8 mouse cellular contexts compared by ENCODE assay signal in genomic region chr1:129244292-129244691, GRCm38 (mm10). TPM values are rescaled to one million over a fixed set of nuclear protein-coding genes. Genes with fewer than 3 reads are reported as not detected.
DNase-seq lines count a peak whose midpoint lies in the region; ATAC-seq and TF ChIP-seq lines count a peak whose summit lies in the region.

No protein-coding gene starts in this region.

- H3K27ac ChIP-seq in hindbrain, postnatal 0 days: no peak overlapping the region
- no peak overlapping the region for H3K27ac ChIP-seq in hindbrain, embryonic 14.5 days
- no peak overlapping the region for H3K27ac ChIP-seq in embryonic facial prominence, embryonic 11.5 days (replicated peaks; ENCODE audit: low read depth, low read length)
- no peak overlapping the region for H3K27ac ChIP-seq in midbrain, embryonic 14.5 days (replicated peaks; ENCODE audit: low read depth, low read length)

- H3K9me3 ChIP-seq in hindbrain, postnatal 0 days (ENCODE audit: low read length): no peaks in the 10 kb centered on the region
- H3K9me3 ChIP-seq in hindbrain, embryonic 14.5 days (ENCODE audit: control insufficient read depth, low read length): no peaks in the 10 kb centered on the region
- no peaks in the 10 kb centered on the region for H3K9me3 ChIP-seq in G1E (replicated peaks)
- no peaks in the 10 kb centered on the region for H3K9me3 ChIP-seq in embryonic facial prominence, embryonic 11.5 days (replicated peaks; ENCODE audit: control insufficient read depth, low read length)
- no peaks in the 10 kb centered on the region for H3K9me3 ChIP-seq in midbrain, embryonic 14.5 days (ENCODE audit: control insufficient read depth, low read length)

- H3K4me3 ChIP-seq in hindbrain, postnatal 0 days (ENCODE audit: low read length): no peak overlapping the region
- no peak overlapping the region for H3K4me3 ChIP-seq in hindbrain, embryonic 14.5 days (replicated peaks; ENCODE audit: low read length)
- H3K4me3 ChIP-seq in G1E (ENCODE audit: low read depth, low read length): no peak overlapping the region
- H3K4me3 ChIP-seq in embryonic facial prominence, embryonic 11.5 days (ENCODE audit: low read depth, low read length): no peak overlapping the region
- no peak overlapping the region for H3K4me3 ChIP-seq in midbrain, embryonic 14.5 days (replicated peaks; ENCODE audit: low read depth, low read length)

- TF ChIP-seq CTCF in hindbrain, postnatal 0 days (IDR thresholded peaks at IDR 0.05; ENCODE audit: low read depth): peak; percentile 70
- TF ChIP-seq CTCF in G1E (IDR thresholded peaks at IDR 0.05; ENCODE audit: low read depth, low read length): peak; percentile 26; the same call in 1 of the 2 replicates

- H3K27me3 ChIP-seq in hindbrain, postnatal 0 days (ENCODE audit: insufficient read depth, low read length): no peaks in the 10 kb centered on the region
- H3K27me3 ChIP-seq in hindbrain, embryonic 14.5 days (ENCODE audit: control insufficient read depth, insufficient read depth, low read length): no peaks in the 10 kb centered on the region
- H3K27me3 ChIP-seq in G1E (ENCODE audit: insufficient read depth, low read length): peaks cover 5% of the 10 kb centered on the region; the same call in 1 of the 2 replicates
- H3K27me3 ChIP-seq in embryonic facial prominence, embryonic 11.5 days (ENCODE audit: control insufficient read depth, insufficient read depth, low read length): no peaks in the 10 kb centered on the region
- H3K27me3 ChIP-seq in midbrain, embryonic 14.5 days (ENCODE audit: control insufficient read depth, insufficient read depth, low read length): no peaks in the 10 kb centered on the region

- peak; percentile 26 for DNase-seq in hindbrain, postnatal 0 days (ENCODE audit: low spot score)
- no peak for DNase-seq in hindbrain, embryonic 14.5 days (ENCODE audit: low spot score)
- no peak for DNase-seq in G1E (ENCODE audit: low spot score)
- DNase-seq in embryonic facial prominence, embryonic 11.5 days (ENCODE audit: low spot score): peak; percentile 45
- DNase-seq in kidney, postnatal 10 days: peak; percentile 57
- DNase-seq in midbrain, embryonic 14.5 days: peak; percentile 41
- DNase-seq in cerebellum, adult 11-12 months: no peak

- H3K4me2 ChIP-seq in hindbrain, postnatal 0 days (ENCODE audit: low read depth, low read length): no peak overlapping the region
- H3K4me2 ChIP-seq in hindbrain, embryonic 14.5 days (replicated peaks): no peak overlapping the region
- no peak overlapping the region for H3K4me2 ChIP-seq in embryonic facial prominence, embryonic 11.5 days (ENCODE audit: low read depth, low read length)
- H3K4me2 ChIP-seq in midbrain, embryonic 14.5 days (ENCODE audit: low read length): no peak overlapping the region

- WGBS in hindbrain, postnatal 0 days: 55% methylated on average over 3 of the region's 3 CpGs
- WGBS in hindbrain, embryonic 14.5 days: 59% methylated on average over 3 of the region's 3 CpGs
- WGBS in embryonic facial prominence, embryonic 11.5 days: 56% methylated on average over 3 of the region's 3 CpGs
- WGBS in midbrain, embryonic 14.5 days: 56% methylated on average over 3 of the region's 3 CpGs

- H3K9ac ChIP-seq in hindbrain, postnatal 0 days (replicated peaks; ENCODE audit: low read length): no peak overlapping the region
- no peak overlapping the region for H3K9ac ChIP-seq in hindbrain, embryonic 14.5 days
- H3K9ac ChIP-seq in embryonic facial prominence, embryonic 11.5 days (replicated peaks; ENCODE audit: low read length): no peak overlapping the region
- no peak overlapping the region for H3K9ac ChIP-seq in midbrain, embryonic 14.5 days (replicated peaks; ENCODE audit: low read length)

- H3K4me1 ChIP-seq in hindbrain, postnatal 0 days (ENCODE audit: insufficient read depth, low read length): no peaks in the 10 kb centered on the region
- no peaks in the 10 kb centered on the region for H3K4me1 ChIP-seq in hindbrain, embryonic 14.5 days (replicated peaks; ENCODE audit: control insufficient read depth, insufficient read depth, low read length)
- no peaks in the 10 kb centered on the region for H3K4me1 ChIP-seq in G1E (ENCODE audit: insufficient read depth, low read depth, low read length)
- no peaks in the 10 kb centered on the region for H3K4me1 ChIP-seq in embryonic facial prominence, embryonic 11.5 days (ENCODE audit: control insufficient read depth, insufficient read depth, low read length)
- H3K4me1 ChIP-seq in midbrain, embryonic 14.5 days (ENCODE audit: control insufficient read depth, insufficient read depth, low read length): no peaks in the 10 kb centered on the region

- no peaks in the 10 kb centered on the region for H3K36me3 ChIP-seq in hindbrain, postnatal 0 days (ENCODE audit: insufficient read depth, low read length)
- no peaks in the 10 kb centered on the region for H3K36me3 ChIP-seq in hindbrain, embryonic 14.5 days (replicated peaks; ENCODE audit: control insufficient read depth, insufficient read depth)
- H3K36me3 ChIP-seq in G1E (replicated peaks): no peaks in the 10 kb centered on the region
- H3K36me3 ChIP-seq in embryonic facial prominence, embryonic 11.5 days (replicated peaks; ENCODE audit: control insufficient read depth, insufficient read depth, low read depth, low read length): no peaks in the 10 kb centered on the region
- H3K36me3 ChIP-seq in midbrain, embryonic 14.5 days (ENCODE audit: control insufficient read depth, insufficient read depth, low read length): no peaks in the 10 kb centered on the region

- ATAC-seq in hindbrain, postnatal 0 days: no peak
- ATAC-seq in hindbrain, embryonic 14.5 days (ENCODE audit: low FRiP score): no peak
- ATAC-seq in G1E (ENCODE audit: extremely low read depth, insufficient number of reproducible peaks, low FRiP score, poor library complexity, severe bottlenecking): peak; percentile 22; the same call in 1 of the 2 replicates
- ATAC-seq in embryonic facial prominence, embryonic 11.5 days (replicated peaks; ENCODE audit: insufficient number of reproducible peaks, low FRiP score, low TSS enrichment, low read depth): no peak
- ATAC-seq in midbrain, embryonic 14.5 days (ENCODE audit: low FRiP score, low TSS enrichment): no peak
- ATAC-seq in monocyte, adult 5-6 weeks (replicated peaks; ENCODE audit: insufficient number of reproducible peaks, low FRiP score, low TSS enrichment, poor library complexity, severe bottlenecking): no peak

RNA-seq across cellular contexts. Expression of gene Thsd7b, which starts 28.8 kb away (rescaled TPM):
- total RNA-seq in hindbrain, postnatal 0 days (2014; rRNA removed): 18.4 and 19.7 TPM in 2 replicates
- 9.5 and 10.1 TPM in 2 replicates for polyA plus RNA-seq in hindbrain, postnatal 0 days (2015; fragmentation: Nextera tagmentation; extraction: Ambion mirVana)
- polyA plus RNA-seq in hindbrain, embryonic 14.5 days (2014; fragmentation: Nextera tagmentation; extraction: Ambion mirVana): 12.5 TPM in 2 replicates
- total RNA-seq in G1E (2014; fragmentation: Nextera tagmentation) (0.34 TPM in 1 of 2 replicates, not detected in the other), G1E (2017) (0.41 and 0.82 TPM in 2 replicates)
- polyA plus RNA-seq in G1E (2012): not detected in 2 replicates
- 11.2 and 11.6 TPM in 2 replicates for polyA plus RNA-seq in embryonic facial prominence, embryonic 11.5 days (2014; fragmentation: Nextera tagmentation; extraction: Ambion mirVana)
- polyA plus RNA-seq in midbrain, embryonic 14.5 days (2014; fragmentation: Nextera tagmentation; extraction: Ambion mirVana): 12.3 and 12.6 TPM in 2 replicates
- 0.75 TPM in 1 of 3 replicates, not detected in the others for total RNA-seq in monocyte, adult 5-6 weeks (2017)

Comparison
In these comparisons a context has a peak if more than half of its experiments do, and no peak if none do; other contexts are left out.
1. DNase-seq: peak in hindbrain, postnatal 0 days (single experiment), embryonic facial prominence, embryonic 11.5 days (single experiment), kidney, postnatal 10 days (single experiment) and midbrain, embryonic 14.5 days (single experiment); none in hindbrain, embryonic 14.5 days (single experiment), G1E (single experiment) and cerebellum, adult 11-12 months (single experiment).
2. RNA of gene Thsd7b, which starts 28.8 kb away (polyA plus RNA-seq): 12.5 TPM in hindbrain, embryonic 14.5 days, 12.3 to 12.6 TPM in midbrain, embryonic 14.5 days, 11.2 to 11.6 TPM in embryonic facial prominence, embryonic 11.5 days and 9.5 to 10.1 TPM in hindbrain, postnatal 0 days; not detected in G1E; every median in the first group is over 10 times any median in the second.